9 mouse cellular contexts compared by ENCODE assay signal in the genomic region with DNA sequence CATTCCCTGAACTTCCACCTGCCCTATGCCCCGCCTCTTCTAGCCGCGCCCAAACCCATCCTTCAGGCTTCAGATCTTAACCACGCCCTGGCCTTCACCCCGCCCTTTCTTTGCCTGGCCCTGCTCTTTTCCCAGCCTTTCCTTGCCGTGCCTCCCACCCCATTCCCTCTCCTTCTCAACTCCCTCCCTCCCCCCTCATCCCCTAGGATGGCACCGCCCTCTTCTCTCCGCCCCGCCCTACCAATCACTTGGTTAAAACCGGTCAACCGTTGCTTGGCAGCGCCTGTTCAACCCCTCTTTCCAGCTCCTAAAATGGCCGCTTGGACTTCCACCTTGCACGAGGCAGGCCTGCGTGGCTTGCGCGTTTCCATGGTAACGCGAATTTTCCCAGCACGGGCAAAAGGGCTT. TPM values are rescaled to one million over a fixed set of nuclear protein-coding genes. Genes with fewer than 3 reads are reported as not detected.
DNase-seq lines count a peak whose midpoint lies in the region; ATAC-seq and TF ChIP-seq lines count a peak whose summit lies in the region.
"Had no signal": no experiment of that assay in that cellular context is flagged by ENCODE, and none has a peak within 500 bp of the region (broad histone marks: within the 10 kb centered on the region; RNA-seq: fewer than 3 reads in every experiment).

A gene (minus strand): TSS at position 361 of the 408 bp plus-strand sequence.

- H3K27ac ChIP-seq in forebrain, embryonic 16.5 days (ENCODE audit: low read length) = no peak within 1 kb of the TSS
- no peak within 1 kb of the TSS for H3K27ac ChIP-seq in liver, embryonic 12.5 days
- H3K27ac ChIP-seq in stomach, embryonic 14.5 days (ENCODE audit: low read length) = no peak within 1 kb of the TSS
- H3K27ac ChIP-seq: liver, embryonic 14.5 days had no signal

- peaks cover 36% of the 10 kb centered on the region for H3K9me3 ChIP-seq in E14TG2a.4 (ENCODE audit: low read length)
- H3K9me3 ChIP-seq in forebrain, embryonic 16.5 days (ENCODE audit: control insufficient read depth, low read length) = no peaks in the 10 kb centered on the region
- peaks cover 9% of the 10 kb centered on the region for H3K9me3 ChIP-seq in liver, embryonic 12.5 days (replicated peaks)
- H3K9me3 ChIP-seq in stomach, embryonic 14.5 days (ENCODE audit: control insufficient read depth, low read depth, low read length) = peaks cover 4% of the 10 kb centered on the region; the same call in 1 of the 2 replicates

- peak; percentile 99 for DNase-seq in R1 (ENCODE audit: low read depth, low spot score)
- no peak for DNase-seq in gastrocnemius, postnatal 10 days
- DNase-seq in gastrocnemius, postnatal 25 days = no peak
- no peak for DNase-seq in right cerebral cortex, postnatal 25 days

- peak; percentile 77 for ATAC-seq in forebrain, embryonic 16.5 days
- ATAC-seq in liver, embryonic 12.5 days = no peak
- peak; percentile 66 for ATAC-seq in stomach, embryonic 14.5 days (ENCODE audit: insufficient number of reproducible peaks, insufficient read depth, low FRiP score, low read depth)

- whole genome bisulfite sequencing in forebrain, embryonic 16.5 days = 2% methylated on average over 20 of the region's 20 CpGs
- WGBS in liver, embryonic 12.5 days (ENCODE audit: insufficient replicate concordance) = 23% methylated on average over 20 of the region's 20 CpGs
- WGBS in stomach, embryonic 14.5 days = 5% methylated on average over 20 of the region's 20 CpGs

- no peak for TF ChIP-seq CTCF in E14TG2a.4 (conservative IDR thresholded peaks at IDR 0.05; ENCODE audit: low read length)

- no peak within 1 kb of the TSS; the same call in 1 of the 2 replicates for H3K9ac ChIP-seq in forebrain, embryonic 16.5 days (replicated peaks; ENCODE audit: low read depth, low read length)
- no peak within 1 kb of the TSS for H3K9ac ChIP-seq in liver, embryonic 12.5 days
- H3K9ac ChIP-seq in stomach, embryonic 14.5 days (replicated peaks; ENCODE audit: low read depth, low read length) = no peak within 1 kb of the TSS
- H3K9ac ChIP-seq: liver, embryonic 14.5 days had no signal

- H3K27me3 ChIP-seq in E14TG2a.4 (ENCODE audit: insufficient read depth, low read length) = no peaks in the 10 kb centered on the region
- H3K27me3 ChIP-seq in forebrain, embryonic 16.5 days (replicated peaks; ENCODE audit: control insufficient read depth, insufficient read depth, low read length) = 0 out of 2 replicates have a peak, but pooled peaks cover 11% of the 10 kb centered on the region
- H3K27me3 ChIP-seq in liver, embryonic 12.5 days (replicated peaks) = 0 out of 2 replicates have a peak, but pooled peaks cover 10% of the 10 kb centered on the region
- no peaks in the 10 kb centered on the region for H3K27me3 ChIP-seq in stomach, embryonic 14.5 days (ENCODE audit: control insufficient read depth, insufficient read depth, low read length)

- H3K4me1 ChIP-seq in E14TG2a.4 (replicated peaks; ENCODE audit: low read depth, low read length) = peaks cover 24% of the 10 kb centered on the region
- H3K4me1 ChIP-seq in forebrain, embryonic 16.5 days (replicated peaks; ENCODE audit: control insufficient read depth, insufficient read depth, low read length) = peaks cover 6% of the 10 kb centered on the region; the same call in 1 of the 2 replicates
- H3K4me1 ChIP-seq in liver, embryonic 12.5 days = peaks cover 26% of the 10 kb centered on the region
- 0 out of 2 replicates have a peak, but pooled peaks cover 5% of the 10 kb centered on the region for H3K4me1 ChIP-seq in stomach, embryonic 14.5 days (ENCODE audit: control insufficient read depth, insufficient read depth, low read length)

- H3K36me3 ChIP-seq in E14TG2a.4 (ENCODE audit: insufficient read depth, low read length) = no peaks in the 10 kb centered on the region
- H3K36me3 ChIP-seq in forebrain, embryonic 16.5 days (ENCODE audit: control insufficient read depth, insufficient read depth) = no peaks in the 10 kb centered on the region
- H3K36me3 ChIP-seq in liver, embryonic 12.5 days = no peaks in the 10 kb centered on the region
- no peaks in the 10 kb centered on the region for H3K36me3 ChIP-seq in stomach, embryonic 14.5 days (ENCODE audit: control insufficient read depth, insufficient read depth, low read length)

- H3K4me2 ChIP-seq in forebrain, embryonic 16.5 days (ENCODE audit: low read length) = peak within 1 kb of the TSS; percentile 49
- H3K4me2 ChIP-seq in liver, embryonic 12.5 days = peak within 1 kb of the TSS; percentile 62
- peak within 1 kb of the TSS; percentile 1; the same call in 1 of the 2 replicates for H3K4me2 ChIP-seq in stomach, embryonic 14.5 days (replicated peaks; ENCODE audit: low read depth, low read length)

- peak within 1 kb of the TSS; percentile 55 for H3K4me3 ChIP-seq in E14TG2a.4 (replicated peaks; ENCODE audit: low read length)
- H3K4me3 ChIP-seq in forebrain, embryonic 16.5 days (replicated peaks; ENCODE audit: low read length) = peak within 1 kb of the TSS; percentile 30
- peak within 1 kb of the TSS; percentile 42; the same call in 1 of the 2 replicates for H3K4me3 ChIP-seq in liver, embryonic 12.5 days
- H3K4me3 ChIP-seq in stomach, embryonic 14.5 days (ENCODE audit: low read depth, low read length) = no peak within 1 kb of the TSS

RNA-seq across cellular contexts. Expression of the gene that starts here (rescaled TPM):
- 1.3 and 2.5 TPM in 2 replicates for polyA plus RNA-seq in forebrain, embryonic 16.5 days (2015; fragmentation: Nextera tagmentation; extraction: Ambion mirVana)
- 0.26 and 0.48 TPM in 2 replicates for polyA plus RNA-seq in liver, embryonic 12.5 days (2016; fragmentation: Nextera tagmentation; extraction: Ambion mirVana)
- polyA plus RNA-seq in stomach, embryonic 14.5 days (2014; fragmentation: Nextera tagmentation; extraction: Ambion mirVana) = 0.64 and 1.6 TPM in 2 replicates
- total RNA-seq in gastrocnemius, postnatal 10 days (2021) = under 1 TPM; 0.16 to 0.56 TPM
- total RNA-seq in gastrocnemius, postnatal 25 days (2021) = under 1 TPM in 1 of 2 experiments, not detected in 1; 0.29 TPM

Comparison
In these comparisons a context has a peak if more than half of its experiments do, and no peak if none do; other contexts are left out.
1. H3K4me2 ChIP-seq: peak in every context shown above with its lines; median percentile 62 in liver, embryonic 12.5 days; 49 in forebrain, embryonic 16.5 days; 1 in stomach, embryonic 14.5 days.